Mouse (Mus musculus) lung, adult 10 weeks (tissue): ENCODE results near the gene Olfr564. TPM values are rescaled to one million over a fixed set of nuclear protein-coding genes. Genes with fewer than 3 reads are reported as not detected.

Source experiments
- polyA plus RNA-seq: library from polyadenylated mRNA; stranded (reverse); fragments of 350-450 nt; fragmentation: Illumina TruSeq; extraction: RNeasy Lipid Tissue Mini Kit (QIAGEN cat#74804); gene quantifications from one replicate; pipeline ENCODE4 v1.2.3, GENCODE M21; 2014; ENCODE audit warnings: low read depth, low replicate concordance; ENCODE audit not compliant: insufficient read depth

Gene Olfr564
- not detected for polyA plus RNA-seq

GRCm38 (mm10) chr7:102803180-102803579, at the start of gene Olfr564:
Olfr564 (plus strand) TSS chr7:102803480.

GRCm38 (mm10) chr7:102759266-102759665, 44.0 kb upstream of the Olfr564 start, which contains the start of the genes Olfr560 and Olfr78:
Olfr560 (minus strand) TSS chr7:102759366.
Olfr78 (minus strand) TSS chr7:102759471.

GRCm38 (mm10) chr7:102770921-102771320, 32.4 kb upstream of the Olfr564 start, which contains the start of gene Olfr561:
Olfr561 (plus strand) TSS chr7:102771221.

Other genes starting within 250 kb of the Olfr564 start
- 9.4 TPM for gene Trim21, start 238.0 kb upstream of the Olfr564 start, polyA plus RNA-seq
- 1.3 TPM for gene Olfr550, start 232.0 kb upstream of the Olfr564 start, polyA plus RNA-seq
- not detected for gene Olfr551, start 211.6 kb upstream of the Olfr564 start, polyA plus RNA-seq
- not detected for gene Olfr552, start 205.7 kb upstream of the Olfr564 start, polyA plus RNA-seq
- gene Olfr553, start 185.3 kb upstream of the Olfr564 start, polyA plus RNA-seq, result not detected
- not detected for gene Olfr554, start 165.0 kb upstream of the Olfr564 start, polyA plus RNA-seq
- not detected for gene Olfr555, start 144.7 kb upstream of the Olfr564 start, polyA plus RNA-seq
- not detected for gene Olfr556, start 138.6 kb upstream of the Olfr564 start, polyA plus RNA-seq
- gene Trim68, start 116.2 kb upstream of the Olfr564 start, polyA plus RNA-seq, result 7.2 TPM
- gene Olfr557, start 107.6 kb upstream of the Olfr564 start, polyA plus RNA-seq, result not detected
- gene Olfr558, start 101.3 kb upstream of the Olfr564 start, polyA plus RNA-seq, result 0.21 TPM
- gene Olfr33, start 84.4 kb upstream of the Olfr564 start, polyA plus RNA-seq, result not detected
- not detected for gene Olfr559, start 76.0 kb upstream of the Olfr564 start, polyA plus RNA-seq
- not detected for gene Olfr560, start 44.1 kb upstream of the Olfr564 start, polyA plus RNA-seq
- not detected for gene Olfr78, start 44.0 kb upstream of the Olfr564 start, polyA plus RNA-seq
- not detected for gene Olfr561, start 32.3 kb upstream of the Olfr564 start, polyA plus RNA-seq
- not detected for gene Olfr566, start 55.3 kb downstream of the Olfr564 start, polyA plus RNA-seq
- gene Olfr568, start 73.6 kb downstream of the Olfr564 start, polyA plus RNA-seq, result not detected
- gene Olfr569, start 87.4 kb downstream of the Olfr564 start, polyA plus RNA-seq, result not detected
- not detected for gene Olfr570, start 91.1 kb downstream of the Olfr564 start, polyA plus RNA-seq
- gene Olfr571, start 114.1 kb downstream of the Olfr564 start, polyA plus RNA-seq, result not detected
- not detected for gene Olfr572, start 120.9 kb downstream of the Olfr564 start, polyA plus RNA-seq
- gene Olfr573-ps1, start 139.1 kb downstream of the Olfr564 start, polyA plus RNA-seq, result not detected
- not detected for gene Olfr574, start 145.0 kb downstream of the Olfr564 start, polyA plus RNA-seq
- not detected for gene Olfr575, start 155.3 kb downstream of the Olfr564 start, polyA plus RNA-seq
- gene Olfr576, start 159.2 kb downstream of the Olfr564 start, polyA plus RNA-seq, result not detected
- not detected for gene Olfr577, start 172.5 kb downstream of the Olfr564 start, polyA plus RNA-seq
- gene Olfr578, start 185.8 kb downstream of the Olfr564 start, polyA plus RNA-seq, result not detected
- gene Olfr582, start 234.5 kb downstream of the Olfr564 start, polyA plus RNA-seq, result not detected
- gene Olfr583, start 247.8 kb downstream of the Olfr564 start, polyA plus RNA-seq, result not detected